Mouse (Mus musculus) gastrocnemius, adult 2 months (tissue): ENCODE results near the gene C1qa. TPM values are rescaled to one million over a fixed set of nuclear protein-coding genes. Genes with fewer than 3 reads are reported as not detected.

Experiments used
- DNase-seq: peaks from one replicate; pipeline ENCODE4 v3.0.0; 2022
- H3K27ac ChIP-seq: fragments of 200-600 bp; 2 replicates; pipeline ENCODE4 v1.8.1; 2022; ENCODE audit warnings: mild to moderate bottlenecking
- H3K4me3 ChIP-seq: fragments of 200-600 bp; 2 replicates; pipeline ENCODE4 v1.8.1; 2022; ENCODE audit warnings: mild to moderate bottlenecking, moderate library complexity
- CTCF ChIP-seq: fragments of 200-600 bp; IDR thresholded peaks from 2 replicates; pipeline ENCODE4 v1.8.1; 2022; ENCODE audit warnings: antibody characterized with exemption, mild to moderate bottlenecking, moderate library complexity
- intact Hi-C: fragments of 180-260 bp; cut with DNase I; formaldehyde crosslinking; loops from one replicate; pipeline ENCODE4 v1.15.1; 2025
- total RNA-seq, 2 experiments: library from RNA; stranded (reverse); gene quantifications; 2 replicates each; pipeline ENCODE4 v1.2.3; 2021

The C1qa gene
- total RNA-seq, 2 experiments from 2014 or later: 7.0 to 15.8 TPM

- Histone ChIP-seq H3K27ac (0 out of 2 replicates have a peak overlapping the region, but pooled peaks have one; percentile 20), H3K4me3 (peak overlapping the region; percentile 45)
- TF ChIP-seq CTCF: no peak
- peak; percentile 40 for DNase-seq
- intact Hi-C loops: no loop called here
Observed at GRCm38 (mm10) chr4:136895861-136896260, 2.7 kb downstream of the C1qa start.

GRCm38 (mm10) chr4:136894821-136895220, 3.8 kb downstream of the C1qa start:
- H3K4me3 ChIP-seq: no peak overlapping the region
- intact Hi-C loops: no loop called here
- no peak for DNase-seq
- no peak overlapping the region for H3K27ac ChIP-seq
- no peak for TF ChIP-seq CTCF

- intact Hi-C loops: no loop called here
Observed at GRCm38 (mm10) chr4:136893691-136894543, 4.7 kb downstream of the C1qa start.

GRCm38 (mm10) chr4:136892811-136893210, 5.8 kb downstream of the C1qa start, which contains the start of gene C1qc:
C1qc (minus strand) TSS chr4:136893065.
- intact Hi-C loops: no loop called here
- peak within 1 kb of the TSS; percentile 52 for H3K4me3 ChIP-seq
- H3K27ac ChIP-seq: peak within 1 kb of the TSS; percentile 62
- no peak for TF ChIP-seq CTCF
- DNase-seq: no peak

More at GRCm38 (mm10) chr4:136893691-136894543, 4.7 kb downstream of the C1qa start:
- Histone ChIP-seq H3K27ac (no peak overlapping the region), H3K4me3 (no peak overlapping the region)
- peak; percentile 44 for TF ChIP-seq CTCF
- no peak for DNase-seq

GRCm38 (mm10) chr4:136892371-136892770, 6.2 kb downstream of the C1qa start:
- DNase-seq: no peak
- peak overlapping the region; percentile 52 for H3K4me3 ChIP-seq
- peak overlapping the region; percentile 62 for H3K27ac ChIP-seq
- no peak for TF ChIP-seq CTCF
- intact Hi-C loops: no loop called here

GRCm38 (mm10) chr4:136891115-136891514, 7.5 kb downstream of the C1qa start:
- Histone ChIP-seq H3K4me3 (peak overlapping the region; percentile 52), H3K27ac (peak overlapping the region; percentile 62)
- intact Hi-C loops: no loop called here

GRCm38 (mm10) chr4:136889981-136890380, 8.6 kb downstream of the C1qa start:
- intact Hi-C loops: no loop called here
- DNase-seq: no peak
- H3K27ac ChIP-seq: peak overlapping the region; percentile 62; the same call in 1 of the 2 replicates
- TF ChIP-seq CTCF: no peak
- H3K4me3 ChIP-seq: peak overlapping the region; percentile 52

More at GRCm38 (mm10) chr4:136891115-136891514, 7.5 kb downstream of the C1qa start:
- no peak for TF ChIP-seq CTCF
- no peak for DNase-seq

- Histone ChIP-seq H3K4me3 (no peak overlapping the region), H3K27ac (no peak overlapping the region)
- no peak for DNase-seq
- TF ChIP-seq CTCF: no peak
- intact Hi-C loops: no loop called here
Observed at GRCm38 (mm10) chr4:136887714-136888113, 10.9 kb downstream of the C1qa start.

GRCm38 (mm10) chr4:136886101-136886500, 12.5 kb downstream of the C1qa start, which contains the start of gene C1qb:
C1qb (minus strand) TSS chr4:136886187.
- intact Hi-C loops: no loop called here
- TF ChIP-seq CTCF: no peak
- peak within 1 kb of the TSS; percentile 32 for H3K4me3 ChIP-seq
- peak; percentile 43 for DNase-seq
- H3K27ac ChIP-seq: peak within 1 kb of the TSS; percentile 48

- no peak for DNase-seq
- peak; percentile 33; the same call in 1 of the 2 replicates for TF ChIP-seq CTCF
- intact Hi-C loops: no loop called here
- H3K27ac ChIP-seq: no peak overlapping the region
- H3K4me3 ChIP-seq: no peak overlapping the region
Observed at GRCm38 (mm10) chr4:136878601-136879000, 20.0 kb downstream of the C1qa start.

- DNase-seq: no peak
- Histone ChIP-seq H3K4me3 (no peak overlapping the region), H3K27ac (no peak overlapping the region)
- intact Hi-C loops: no loop called here
- no peak for TF ChIP-seq CTCF
Observed at GRCm38 (mm10) chr4:136878171-136878570, 20.4 kb downstream of the C1qa start.

- no peak for DNase-seq
- intact Hi-C loops: no loop called here
- TF ChIP-seq CTCF: peak; percentile 41; the same call in 1 of the 2 replicates
- no peak overlapping the region for H3K27ac ChIP-seq
- no peak overlapping the region for H3K4me3 ChIP-seq
Observed at GRCm38 (mm10) chr4:136876971-136877370, 21.6 kb downstream of the C1qa start.

- Histone ChIP-seq H3K27ac (no peak overlapping the region), H3K4me3 (no peak overlapping the region)
- TF ChIP-seq CTCF: no peak
- intact Hi-C loops: no loop called here
- no peak for DNase-seq
Observed at GRCm38 (mm10) chr4:136875012-136875411, 23.6 kb downstream of the C1qa start.

GRCm38 (mm10) chr4:136868371-136868770, 30.2 kb downstream of the C1qa start:
- DNase-seq: no peak
- no peak for TF ChIP-seq CTCF
- intact Hi-C loops: no loop called here
- Histone ChIP-seq H3K4me3 (no peak overlapping the region), H3K27ac (no peak overlapping the region)
